Mouse (Mus musculus): ENCODE results near the gene Slc7a11. TPM values are rescaled to one million over a fixed set of nuclear protein-coding genes. Genes with fewer than 3 reads are reported as not detected.

Gene Slc7a11
- polyA plus RNA-seq, 1 experiment = not detected

DNA sequence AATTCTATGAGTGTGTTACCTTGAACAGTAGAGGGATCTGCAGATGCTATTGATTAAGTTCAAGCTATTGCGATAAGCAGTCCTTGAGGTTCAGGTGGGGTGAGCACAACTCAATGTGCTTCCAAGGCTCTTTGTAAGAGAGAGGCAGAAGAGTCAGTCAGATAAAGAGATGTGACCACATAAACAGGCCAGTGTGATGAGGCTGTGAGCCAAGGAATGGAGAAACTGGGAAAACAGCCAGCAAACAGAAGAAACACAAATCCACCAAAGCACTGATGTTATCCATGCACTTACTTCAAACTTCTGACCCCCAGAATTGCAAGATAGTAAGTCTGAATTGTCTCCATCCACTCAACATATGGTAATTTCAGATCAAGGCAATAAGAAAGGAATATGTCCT is 99.0 kb downstream of the Slc7a11 start:
- whole genome bisulfite sequencing = 98% methylated on average over 1 of the region's 1 CpGs
- TF ChIP-seq POLR2A (IDR thresholded peaks at IDR 0.05; ENCODE audit: insufficient read depth, low read depth, low read length) = no peak
- TF ChIP-seq CTCF (IDR thresholded peaks at IDR 0.05; ENCODE audit: insufficient read depth, low read depth, low read length) = no peak

DNA sequence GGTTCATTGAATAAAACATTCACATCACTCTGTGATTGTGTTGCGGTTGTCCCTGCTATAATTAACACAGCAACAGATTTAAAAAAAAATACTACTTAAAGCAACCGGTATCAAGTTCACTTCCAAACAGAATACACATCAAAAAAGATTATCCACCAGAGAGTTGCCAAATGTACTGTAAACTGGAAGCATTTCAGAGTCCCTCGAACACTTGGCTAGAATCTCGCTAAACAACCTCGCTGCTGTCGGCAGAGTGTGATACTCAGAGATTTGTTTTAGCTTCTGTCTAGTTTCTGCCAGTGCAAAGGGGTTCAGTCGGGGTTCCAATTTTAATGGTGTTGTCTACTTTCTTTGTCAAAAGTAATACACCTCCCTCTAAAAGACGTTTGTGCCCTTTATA is 118.9 kb downstream of the Slc7a11 start:
- WGBS = 41% methylated on average over 8 of the region's 8 CpGs
- Histone ChIP-seq H3K27ac (ENCODE audit: insufficient read depth, low read depth, low read length) (no peak overlapping the region), H3K4me3 (ENCODE audit: insufficient read depth, low read depth, low read length) (no peak overlapping the region), H3K4me1 (ENCODE audit: control insufficient read depth, insufficient read depth, low read length) (no peaks in the 10 kb centered on the region)
- TF ChIP-seq CTCF (IDR thresholded peaks at IDR 0.05; ENCODE audit: insufficient read depth, low read depth, low read length) (no peak), POLR2A (IDR thresholded peaks at IDR 0.05; ENCODE audit: insufficient read depth, low read depth, low read length) (no peak)

More for the DNA sequence above, 99.0 kb downstream of the Slc7a11 start:
- Histone ChIP-seq H3K4me1 (ENCODE audit: control insufficient read depth, insufficient read depth, low read length) (no peaks in the 10 kb centered on the region), H3K4me3 (ENCODE audit: insufficient read depth, low read depth, low read length) (no peak overlapping the region), H3K27ac (ENCODE audit: insufficient read depth, low read depth, low read length) (no peak overlapping the region)

DNA sequence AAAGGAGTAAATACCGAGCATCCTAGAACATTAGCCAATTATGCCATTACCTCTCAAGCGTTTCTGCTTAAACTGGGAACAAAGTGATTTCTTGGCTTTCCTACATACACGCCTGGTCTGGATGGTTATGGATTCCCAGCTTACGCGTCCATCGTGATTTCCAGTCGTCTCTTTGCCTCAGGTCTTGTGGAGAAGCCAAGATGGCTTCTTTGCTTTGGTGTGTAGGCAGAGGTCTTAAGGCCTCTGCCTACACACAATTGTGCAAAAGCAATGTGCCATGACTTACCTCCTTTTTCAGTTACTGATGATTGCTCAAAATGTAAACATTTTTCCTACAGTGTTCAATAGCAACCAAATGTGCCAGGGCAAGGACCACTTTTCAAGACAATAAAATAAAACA is 119.5 kb downstream of the Slc7a11 start:
- 91% methylated on average over 7 of the region's 7 CpGs for WGBS

DNA sequence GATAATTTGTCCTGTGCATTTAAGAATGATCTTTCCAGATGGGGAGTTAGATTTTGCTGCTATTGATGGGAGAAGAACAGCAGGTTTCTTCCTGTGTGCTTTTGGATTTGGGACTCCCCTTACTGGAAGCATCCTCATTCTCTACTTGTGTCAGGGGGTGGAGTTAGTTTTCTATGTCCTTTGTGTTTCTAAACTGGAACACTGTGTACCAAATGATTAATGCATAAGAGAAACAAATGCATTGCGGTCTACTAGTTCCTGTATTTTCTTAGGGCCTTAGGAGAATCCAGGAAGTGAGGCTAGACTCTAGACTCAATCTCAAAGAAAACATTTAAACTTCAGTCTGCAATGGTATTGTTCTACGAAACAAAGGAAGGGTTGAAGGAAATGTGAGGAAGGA is 122.6 kb downstream of the Slc7a11 start:
- 86% methylated on average over 2 of the region's 2 CpGs for WGBS
- no peaks in the 10 kb centered on the region for H3K4me1 ChIP-seq (ENCODE audit: control insufficient read depth, insufficient read depth, low read length)
- TF ChIP-seq CTCF (IDR thresholded peaks at IDR 0.05; ENCODE audit: insufficient read depth, low read depth, low read length) = no peak
- TF ChIP-seq POLR2A (IDR thresholded peaks at IDR 0.05; ENCODE audit: insufficient read depth, low read depth, low read length) = no peak
- H3K4me3 ChIP-seq (ENCODE audit: insufficient read depth, low read depth, low read length) = no peak overlapping the region
- no peak overlapping the region for H3K27ac ChIP-seq (ENCODE audit: insufficient read depth, low read depth, low read length)

More for the DNA sequence above, 119.5 kb downstream of the Slc7a11 start:
- Histone ChIP-seq H3K4me1 (ENCODE audit: control insufficient read depth, insufficient read depth, low read length) (no peaks in the 10 kb centered on the region), H3K4me3 (ENCODE audit: insufficient read depth, low read depth, low read length) (no peak overlapping the region), H3K27ac (ENCODE audit: insufficient read depth, low read depth, low read length) (no peak overlapping the region)
- TF ChIP-seq CTCF (IDR thresholded peaks at IDR 0.05; ENCODE audit: insufficient read depth, low read depth, low read length) = no peak
- TF ChIP-seq POLR2A (IDR thresholded peaks at IDR 0.05; ENCODE audit: insufficient read depth, low read depth, low read length) = no peak

DNA sequence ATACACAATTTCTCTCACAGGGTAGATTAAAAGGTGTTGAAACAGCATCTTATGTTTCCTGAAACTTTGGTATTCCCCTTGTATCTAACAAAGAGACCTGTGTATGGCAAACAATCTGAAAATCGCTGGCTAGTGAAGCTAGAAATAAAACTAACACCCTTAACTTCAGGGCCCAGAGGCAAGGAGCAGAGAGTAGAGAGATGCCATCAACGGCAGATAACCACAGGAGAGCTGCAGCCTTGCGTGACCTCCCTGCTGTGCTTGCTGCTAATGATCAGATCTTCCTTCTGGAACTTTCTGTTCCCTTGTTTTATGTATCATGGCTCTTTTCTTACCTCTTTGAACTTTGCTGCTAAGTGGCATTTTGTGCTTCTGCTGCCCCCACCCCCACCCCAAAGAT is 125.3 kb downstream of the Slc7a11 start:
- H3K4me3 ChIP-seq (ENCODE audit: insufficient read depth, low read depth, low read length) = no peak overlapping the region
- 78% methylated on average over 3 of the region's 3 CpGs for WGBS
- no peaks in the 10 kb centered on the region for H3K4me1 ChIP-seq (ENCODE audit: control insufficient read depth, insufficient read depth, low read length)
- no peak overlapping the region for H3K27ac ChIP-seq (ENCODE audit: insufficient read depth, low read depth, low read length)
- TF ChIP-seq POLR2A (IDR thresholded peaks at IDR 0.05; ENCODE audit: insufficient read depth, low read depth, low read length) = no peak
- TF ChIP-seq CTCF (IDR thresholded peaks at IDR 0.05; ENCODE audit: insufficient read depth, low read depth, low read length) = no peak

DNA sequence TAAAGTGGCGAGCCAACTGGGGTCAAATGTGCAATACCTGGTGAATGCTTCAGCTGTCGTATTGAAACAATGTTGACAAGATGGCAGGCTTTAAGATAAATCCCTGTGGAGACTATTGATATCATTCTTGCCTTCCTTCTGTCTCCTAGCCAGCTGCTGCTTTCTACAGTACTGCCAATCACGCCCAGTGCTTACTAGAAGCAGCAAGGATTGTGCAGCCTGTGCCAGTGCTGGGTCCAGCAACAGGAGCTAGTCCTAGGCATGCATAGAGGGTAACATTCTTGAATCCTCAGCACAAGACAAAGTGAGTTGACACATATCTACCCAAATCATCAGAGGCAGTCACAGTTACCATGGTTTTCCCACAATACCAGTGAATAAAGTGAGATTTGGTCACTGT is 129.6 kb downstream of the Slc7a11 start:
- TF ChIP-seq CTCF (IDR thresholded peaks at IDR 0.05; ENCODE audit: insufficient read depth, low read depth, low read length) = no peak
- TF ChIP-seq POLR2A (IDR thresholded peaks at IDR 0.05; ENCODE audit: insufficient read depth, low read depth, low read length) = no peak
- 90% methylated on average over 3 of the region's 3 CpGs for WGBS
- no peak overlapping the region for H3K27ac ChIP-seq (ENCODE audit: insufficient read depth, low read depth, low read length)
- H3K4me3 ChIP-seq (ENCODE audit: insufficient read depth, low read depth, low read length) = no peak overlapping the region
- H3K4me1 ChIP-seq (ENCODE audit: control insufficient read depth, insufficient read depth, low read length) = no peaks in the 10 kb centered on the region

DNA sequence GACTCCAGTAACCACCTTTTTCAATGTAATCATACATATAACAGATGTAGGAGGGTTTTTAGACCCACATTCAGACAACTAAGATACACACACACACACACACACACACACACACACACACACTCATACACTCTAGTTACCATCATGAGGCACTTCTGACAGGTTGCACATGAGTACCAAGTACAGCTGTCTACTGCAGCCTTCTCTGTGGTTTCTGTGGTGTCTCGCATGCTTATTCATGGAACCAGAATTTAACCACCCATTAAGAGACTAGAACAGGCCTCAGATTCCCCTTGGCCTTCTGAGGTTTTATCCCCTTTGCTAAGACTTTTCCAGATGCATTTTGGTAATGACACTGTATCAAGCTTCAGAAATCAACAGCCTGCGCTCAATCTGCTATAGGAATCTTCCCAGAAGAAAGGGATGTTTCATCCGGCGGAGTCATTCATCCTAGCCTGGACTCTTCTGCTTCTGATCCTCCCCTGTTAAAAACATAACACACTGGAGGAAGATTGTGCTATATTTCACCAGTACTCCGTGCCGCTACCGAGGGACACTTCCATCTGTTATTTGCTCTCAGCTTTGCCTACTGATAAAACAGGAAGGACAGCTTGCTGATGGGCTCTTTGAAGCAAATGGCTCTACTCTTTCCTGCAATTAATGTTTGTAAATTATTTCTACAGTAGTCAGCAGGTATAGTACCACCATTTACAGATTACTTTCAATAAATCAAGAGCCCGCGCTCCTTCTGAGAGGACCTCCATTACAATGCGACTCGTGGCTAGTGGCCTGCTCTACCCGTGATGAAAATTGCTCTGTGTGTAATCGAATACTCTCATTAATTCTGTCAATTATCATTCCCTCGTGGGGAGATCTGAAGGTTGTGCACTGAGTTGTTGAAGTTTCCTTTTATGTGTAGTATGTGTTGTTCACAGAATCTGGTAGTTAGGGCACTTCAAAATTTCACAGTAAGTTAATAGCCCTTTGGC is 135.8 kb downstream of the Slc7a11 start:
- WGBS = 86% methylated on average over 14 of the region's 14 CpGs
- TF ChIP-seq CTCF (IDR thresholded peaks at IDR 0.05; ENCODE audit: insufficient read depth, low read depth, low read length) (no peak), POLR2A (IDR thresholded peaks at IDR 0.05; ENCODE audit: insufficient read depth, low read depth, low read length) (no peak)
- Histone ChIP-seq H3K27ac (ENCODE audit: insufficient read depth, low read depth, low read length) (no peak overlapping the region), H3K4me1 (ENCODE audit: control insufficient read depth, insufficient read depth, low read length) (no peaks in the 10 kb centered on the region), H3K4me3 (ENCODE audit: insufficient read depth, low read depth, low read length) (no peak overlapping the region)

DNA sequence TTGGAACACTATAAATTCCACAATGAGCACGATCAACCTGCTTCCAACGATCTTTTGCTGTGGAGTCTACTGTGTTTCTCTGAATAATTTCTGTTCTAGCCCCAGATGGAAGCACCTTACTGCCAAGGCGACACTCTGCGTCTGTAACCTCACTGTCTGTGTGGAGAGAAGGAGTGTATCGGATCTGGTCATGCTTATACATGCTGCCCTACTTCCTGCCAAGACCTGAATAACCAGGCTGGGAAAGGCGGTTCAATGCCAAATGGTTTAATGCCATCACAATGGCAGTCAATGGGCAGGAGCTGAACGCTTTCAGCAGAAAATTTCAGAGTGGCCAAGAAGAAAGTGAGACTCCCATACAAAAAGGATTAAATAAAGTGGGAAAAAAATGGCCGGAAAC is 137.1 kb downstream of the Slc7a11 start:
- no peak for TF ChIP-seq POLR2A (IDR thresholded peaks at IDR 0.05; ENCODE audit: insufficient read depth, low read depth, low read length)
- 79% methylated on average over 8 of the region's 8 CpGs for WGBS
- H3K4me3 ChIP-seq (ENCODE audit: insufficient read depth, low read depth, low read length) = no peak overlapping the region

DNA sequence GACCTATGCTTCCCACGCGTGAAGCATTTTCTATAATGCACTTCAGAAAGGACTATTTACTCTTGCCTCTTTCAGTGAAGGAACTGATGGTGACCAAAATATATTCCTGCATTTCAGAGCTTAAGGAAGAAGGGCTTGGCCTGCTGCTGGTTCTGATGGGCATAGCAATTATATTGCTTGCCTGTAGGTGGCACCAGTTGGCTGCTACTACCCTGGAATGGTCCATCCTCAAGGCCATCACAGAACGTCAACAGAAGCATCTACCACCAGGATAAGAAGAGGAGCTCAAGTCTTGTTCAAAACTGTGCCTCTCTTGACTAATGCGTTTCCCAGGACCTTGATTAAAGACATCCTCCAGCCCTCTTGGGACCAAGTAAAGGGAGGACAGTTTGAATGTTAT is 139.3 kb downstream of the Slc7a11 start:
- Histone ChIP-seq H3K27ac (ENCODE audit: insufficient read depth, low read depth, low read length) (no peak overlapping the region), H3K4me1 (ENCODE audit: control insufficient read depth, insufficient read depth, low read length) (peaks cover 4% of the 10 kb centered on the region; the same call in 1 of the 2 replicates), H3K4me3 (ENCODE audit: insufficient read depth, low read depth, low read length) (no peak overlapping the region)
- 81% methylated on average over 4 of the region's 4 CpGs for WGBS
- TF ChIP-seq CTCF (IDR thresholded peaks at IDR 0.05; ENCODE audit: insufficient read depth, low read depth, low read length) (no peak), POLR2A (IDR thresholded peaks at IDR 0.05; ENCODE audit: insufficient read depth, low read depth, low read length) (no peak)

More for the DNA sequence above, 137.1 kb downstream of the Slc7a11 start:
- Histone ChIP-seq H3K4me1 (ENCODE audit: control insufficient read depth, insufficient read depth, low read length) (no peaks in the 10 kb centered on the region), H3K27ac (ENCODE audit: insufficient read depth, low read depth, low read length) (no peak overlapping the region)
